Mouse (Mus musculus): Measurements from ENCODE around the gene Pam.
"Not testable (repeated sequence)": the region's sequence is repeated elsewhere in the genome, so short reads cannot be mapped to it uniquely, and the experiment has no call there.

Pam gene

DNA sequence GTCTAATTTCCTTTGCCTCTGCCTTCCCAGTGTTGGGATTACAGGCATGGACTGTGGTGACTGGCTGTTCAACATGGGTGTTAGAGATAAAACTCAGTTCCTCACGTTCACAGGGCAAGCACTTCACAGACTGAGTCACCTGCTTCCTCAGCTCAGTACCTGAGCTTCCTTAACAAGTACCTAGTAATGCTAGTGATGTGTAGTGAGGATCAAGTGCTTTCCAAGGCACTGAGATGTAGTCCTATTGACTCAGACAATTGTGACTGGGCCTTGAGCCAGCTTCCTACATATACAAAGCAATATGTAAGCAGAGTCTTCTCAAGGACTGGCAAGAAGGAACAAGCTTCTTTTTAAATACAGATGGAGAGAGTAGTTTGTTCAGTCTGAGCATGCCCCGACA, 131.7 kb downstream of the Pam start:
- no peak for DNase-seq (ENCODE audit: low spot score)

DNA sequence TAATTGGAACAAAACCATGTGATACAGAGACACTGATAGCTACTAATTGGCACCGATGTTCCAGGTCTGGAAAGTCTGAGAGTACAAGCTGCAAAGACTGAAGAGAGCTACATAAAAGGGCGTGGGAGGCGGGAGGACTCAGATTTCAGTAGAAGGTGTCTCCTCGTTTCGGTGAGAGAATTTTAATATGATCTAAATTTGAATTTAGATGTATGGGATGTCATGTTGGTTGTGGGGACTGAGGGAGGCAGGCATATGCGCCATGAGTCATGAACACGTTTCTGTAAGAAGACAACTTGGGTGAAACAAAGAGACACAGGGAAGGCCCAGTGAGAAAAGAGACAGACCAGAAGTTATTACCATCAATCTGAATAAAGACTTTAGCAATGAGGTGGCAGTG, 133.3 kb downstream of the Pam start:
- DNase-seq (ENCODE audit: low spot score): no peak

DNA sequence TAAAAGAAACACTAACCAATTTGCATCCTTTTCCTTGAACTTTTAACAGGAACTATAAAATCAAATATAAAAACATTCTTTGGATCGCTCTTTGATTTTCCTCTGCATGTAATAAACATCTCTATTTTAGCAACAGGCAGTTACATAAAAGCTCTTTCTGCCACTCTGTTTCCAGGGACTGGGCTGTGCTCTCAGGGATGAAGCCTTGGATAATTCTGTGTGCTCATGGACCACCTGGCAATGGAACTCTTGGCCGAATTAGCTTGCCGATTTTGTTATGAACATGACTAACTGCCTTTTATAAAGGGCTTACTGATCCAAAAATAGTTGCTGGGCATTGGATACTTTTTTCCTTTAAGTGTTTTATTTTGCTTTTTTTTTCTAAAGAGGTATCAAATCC, 134.8 kb downstream of the Pam start:
- no peak for DNase-seq (ENCODE audit: low spot score)

DNA sequence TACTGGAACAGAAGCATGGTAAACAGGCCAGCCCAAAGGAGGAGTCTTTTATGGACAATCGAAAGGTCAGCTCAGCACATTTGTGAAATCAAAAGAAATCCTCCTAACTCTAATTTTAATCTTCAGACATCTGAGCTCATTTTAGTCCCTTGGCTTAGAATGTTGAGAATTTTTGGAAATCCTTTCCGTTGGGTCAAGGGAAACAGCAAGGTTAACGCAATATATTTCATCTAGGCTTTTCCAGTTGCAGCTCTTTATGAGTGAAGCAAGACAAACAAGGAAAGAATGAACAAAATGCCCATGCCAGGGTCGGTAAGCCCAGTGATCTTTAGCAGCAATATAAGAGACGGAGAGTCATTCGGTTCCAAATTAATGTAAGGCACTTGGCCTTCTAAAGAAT, 135.3 kb downstream of the Pam start:
- no peak for DNase-seq (ENCODE audit: low spot score)

DNA sequence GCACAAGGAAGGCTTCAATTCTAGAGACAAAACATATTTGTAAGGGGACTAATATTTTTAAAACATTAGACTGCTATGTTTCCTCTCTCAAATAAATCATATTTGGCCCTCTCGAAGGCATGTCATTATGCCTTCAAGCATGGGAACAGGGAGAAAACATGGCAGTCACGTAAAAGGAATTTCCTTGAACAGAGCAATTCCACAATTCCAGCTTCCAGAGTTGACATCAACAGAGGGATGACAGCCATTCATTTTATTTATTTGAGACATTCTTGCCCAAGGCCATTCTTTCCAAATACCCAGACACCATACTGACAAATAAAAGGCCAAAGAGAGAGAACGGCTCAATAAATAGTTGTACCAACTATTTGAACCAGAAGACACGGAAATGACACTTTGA, 136.7 kb downstream of the Pam start:
- no peak for DNase-seq (ENCODE audit: low spot score)

DNA sequence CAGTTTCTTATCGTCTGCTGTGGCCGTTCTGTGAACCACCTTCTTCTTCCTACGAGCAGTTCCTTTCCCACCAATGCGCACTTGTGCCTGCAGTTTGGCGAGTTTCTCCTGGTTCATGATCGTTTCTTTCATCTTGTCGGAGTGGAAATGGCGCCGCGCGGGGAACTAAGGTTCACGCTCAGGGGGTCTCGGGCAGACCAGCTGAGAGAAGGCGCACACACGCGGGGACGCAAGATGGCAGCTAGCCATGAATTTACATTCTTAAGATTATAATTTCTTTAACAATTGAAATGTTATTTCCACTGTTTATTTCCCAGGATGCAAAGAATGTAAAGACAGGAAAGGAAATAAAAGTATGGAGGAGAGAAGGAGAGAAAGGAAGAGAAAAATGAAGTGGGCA, 146.2 kb downstream of the Pam start:
- DNase-seq (ENCODE audit: low spot score): not testable (repeated sequence)

DNA sequence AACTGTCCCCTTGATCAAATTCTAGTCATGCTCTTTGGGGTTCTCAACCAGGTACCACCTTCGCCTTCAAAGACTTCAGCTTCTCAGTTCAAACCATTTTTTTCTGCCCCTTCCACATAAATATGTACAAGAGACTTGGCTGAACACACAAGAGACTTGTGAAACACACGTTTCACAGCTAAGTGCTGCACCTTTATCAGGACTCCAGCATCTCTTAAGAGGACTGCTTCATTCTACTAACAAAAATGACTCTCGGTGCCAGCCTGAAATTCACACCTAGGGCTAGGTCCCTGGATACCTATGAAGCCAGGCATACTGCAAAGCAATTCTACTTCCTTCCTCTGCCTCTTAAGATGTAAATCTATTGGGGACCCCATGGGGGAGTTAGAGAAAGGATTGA, 148.3 kb downstream of the Pam start:
- no peak for DNase-seq (ENCODE audit: low spot score)

DNA sequence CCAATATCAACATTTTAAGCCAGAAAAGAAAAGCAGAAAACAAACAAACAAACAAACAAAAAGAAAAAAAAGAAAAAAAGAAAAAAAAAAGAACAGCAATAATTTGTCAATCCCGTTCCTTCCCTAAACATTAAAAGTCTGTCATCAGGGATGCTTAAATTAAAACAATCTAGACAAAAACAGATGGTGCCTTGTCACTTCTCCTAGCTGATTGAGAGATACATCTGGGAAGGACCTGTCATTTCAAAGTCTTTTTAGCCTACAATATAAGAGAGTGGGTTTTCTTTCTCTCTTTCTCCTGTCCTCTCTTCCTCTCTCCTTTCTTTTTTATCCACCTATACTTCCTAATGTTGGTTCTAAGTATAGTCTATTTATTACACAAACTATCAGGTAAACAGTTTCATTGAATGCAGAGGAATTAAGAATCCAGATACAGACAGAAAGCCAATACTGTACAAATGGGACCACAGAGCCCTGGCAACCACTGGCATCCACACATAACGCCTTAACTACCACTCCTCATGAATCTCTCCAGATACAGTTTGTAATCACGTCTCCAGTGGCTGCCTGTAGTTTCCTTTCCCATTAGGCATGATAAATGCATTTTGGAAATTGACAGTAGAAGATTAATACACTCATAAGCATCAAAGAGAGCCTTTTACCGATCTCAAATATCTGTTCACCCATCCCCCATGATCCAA, 151.4 kb downstream of the Pam start:
- no peak for DNase-seq (ENCODE audit: low spot score)

DNA sequence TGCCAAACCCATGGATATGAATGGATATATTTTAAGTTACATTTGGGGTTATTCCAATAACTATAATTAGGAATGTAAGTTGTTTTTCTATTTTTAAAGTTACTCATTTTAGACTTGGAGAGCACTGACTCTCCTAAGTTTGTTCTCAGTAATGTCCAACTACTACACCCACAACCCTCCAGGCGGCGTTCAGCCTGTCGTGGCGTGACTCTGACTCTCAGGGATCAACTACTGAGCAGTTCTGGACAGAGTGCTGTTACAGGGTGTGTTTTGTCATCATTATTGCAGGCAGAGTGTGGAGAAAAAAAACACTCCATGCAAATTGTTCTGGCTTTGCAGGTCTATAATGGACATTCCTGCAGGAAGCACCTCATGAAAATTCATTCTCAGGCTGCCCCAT, 152.0 kb downstream of the Pam start:
- DNase-seq (ENCODE audit: low spot score): no peak

DNA sequence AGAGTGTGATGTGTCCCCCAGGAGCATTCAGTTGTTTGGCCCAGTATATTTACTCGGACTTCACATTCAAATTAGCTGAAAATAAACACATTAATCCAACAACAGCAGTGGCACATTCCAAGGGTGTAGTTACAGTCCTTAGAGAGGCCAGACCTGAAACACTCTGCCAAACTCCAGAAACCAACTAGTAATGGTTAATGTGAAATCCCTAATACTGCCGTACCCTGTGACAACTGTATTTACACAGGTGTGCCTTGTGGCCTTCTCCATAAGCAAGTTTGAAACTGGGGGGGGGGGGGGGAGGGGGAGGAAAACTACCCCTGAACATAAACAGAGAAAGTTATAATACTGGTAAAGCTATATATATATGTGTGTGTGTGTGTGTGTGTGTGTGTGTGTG, 152.5 kb downstream of the Pam start:
- DNase-seq (ENCODE audit: low spot score): no peak

DNA sequence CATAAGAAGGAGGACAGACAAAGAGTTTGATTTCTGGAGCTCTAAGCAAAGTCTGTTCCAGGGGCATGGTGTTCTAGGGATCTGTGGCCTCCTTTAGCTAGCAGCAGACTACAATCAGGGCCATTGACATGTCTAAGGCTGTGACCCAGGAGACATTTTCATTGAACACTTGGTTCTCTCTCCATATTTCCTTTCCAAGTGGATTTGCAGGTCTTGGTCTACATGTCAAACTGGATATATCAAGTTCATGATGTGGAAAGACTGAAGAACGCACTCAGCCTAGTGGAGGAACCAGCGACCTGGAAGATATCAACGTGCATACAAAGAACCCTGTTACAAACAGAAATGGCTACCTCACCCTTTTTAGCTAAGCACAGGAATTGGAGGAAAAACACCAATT, 156.9 kb downstream of the Pam start:
- DNase-seq (ENCODE audit: low spot score): no peak

DNA sequence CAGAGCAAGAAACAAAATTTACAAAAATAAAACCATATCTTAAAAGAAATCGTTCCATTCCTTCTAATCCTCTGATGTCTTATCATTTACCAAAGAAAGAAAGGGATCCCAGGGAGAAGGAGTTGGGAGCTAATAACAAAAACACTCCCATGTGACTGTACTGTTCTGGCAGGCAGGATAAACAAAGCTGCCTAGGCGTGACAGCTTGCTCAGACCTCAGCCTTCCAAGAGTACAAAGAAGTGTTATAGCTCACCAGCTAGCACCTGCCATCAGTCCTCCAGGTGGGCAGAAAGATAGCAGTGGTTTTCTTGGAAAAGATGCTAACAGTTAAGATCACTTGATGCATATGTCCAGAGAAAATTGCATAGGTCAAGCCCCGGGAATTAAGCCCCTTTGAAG, 157.4 kb downstream of the Pam start:
- no peak for DNase-seq (ENCODE audit: low spot score)

DNA sequence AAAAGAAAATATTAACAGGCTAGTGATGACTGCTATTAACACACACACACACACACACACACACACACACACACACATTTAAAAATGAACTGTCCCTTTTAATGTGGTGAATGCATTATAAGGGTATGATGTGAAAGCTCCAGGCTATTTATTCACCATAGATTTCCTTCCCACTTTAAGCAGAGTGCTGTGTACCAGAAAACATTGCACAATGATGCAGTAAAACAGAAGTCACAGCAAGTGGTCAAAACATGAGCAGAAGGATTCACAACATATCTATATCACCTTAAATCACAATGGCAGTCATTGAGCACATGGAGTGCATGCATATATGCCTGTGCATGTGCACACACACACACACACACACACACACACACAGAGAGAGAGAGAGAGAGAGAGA, 160.5 kb downstream of the Pam start:
- no peak for DNase-seq (ENCODE audit: low spot score)

DNA sequence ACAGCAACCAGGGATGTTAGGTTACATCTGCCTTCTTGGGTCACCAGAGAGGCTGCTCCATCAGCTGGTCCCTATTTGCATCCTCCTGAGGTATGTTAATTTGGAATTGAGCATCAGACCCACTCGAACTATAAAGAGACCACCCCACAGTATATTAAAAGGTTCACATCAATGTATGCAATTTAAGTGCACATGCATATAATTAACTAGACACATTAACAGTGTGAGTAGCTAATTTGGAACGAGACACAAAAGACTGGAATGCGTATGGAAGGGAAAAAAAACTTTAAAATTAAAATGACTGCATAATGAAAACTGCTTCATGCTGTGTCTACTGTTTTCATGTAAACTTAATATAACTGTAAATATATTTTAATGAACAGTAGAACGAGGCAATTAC, 164.2 kb downstream of the Pam start:
- no peak for DNase-seq (ENCODE audit: low spot score)

DNA sequence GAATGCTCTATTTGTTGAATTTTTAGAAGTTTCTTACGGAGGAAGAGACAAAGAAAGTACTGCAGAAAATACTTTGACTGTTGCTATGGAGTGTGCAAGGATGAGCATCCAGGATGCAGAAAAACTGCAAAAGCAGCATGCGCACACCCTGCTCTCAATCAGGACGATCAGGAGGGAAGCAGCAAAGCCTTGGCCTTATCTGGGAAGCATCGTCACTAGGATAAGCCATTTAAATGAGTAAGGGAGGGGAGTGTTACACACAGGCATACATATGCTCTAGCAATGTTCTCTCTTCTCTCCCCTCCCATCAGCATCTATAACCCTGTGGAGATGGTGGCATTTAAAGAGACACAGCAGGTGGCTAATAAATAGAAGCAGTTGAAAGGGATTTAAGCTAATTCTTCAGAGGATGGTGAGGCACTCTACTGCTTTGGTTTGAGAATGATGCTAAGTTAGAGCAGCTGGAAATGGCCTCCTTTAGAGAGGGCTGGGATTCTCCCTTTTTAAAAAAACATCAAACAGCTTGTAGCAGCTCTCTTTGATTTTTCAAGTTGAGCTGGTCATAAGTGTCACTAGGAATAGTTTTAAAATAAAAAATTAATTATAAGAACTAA, 165.9 kb downstream of the Pam start:
- no peak for DNase-seq (ENCODE audit: low spot score)

DNA sequence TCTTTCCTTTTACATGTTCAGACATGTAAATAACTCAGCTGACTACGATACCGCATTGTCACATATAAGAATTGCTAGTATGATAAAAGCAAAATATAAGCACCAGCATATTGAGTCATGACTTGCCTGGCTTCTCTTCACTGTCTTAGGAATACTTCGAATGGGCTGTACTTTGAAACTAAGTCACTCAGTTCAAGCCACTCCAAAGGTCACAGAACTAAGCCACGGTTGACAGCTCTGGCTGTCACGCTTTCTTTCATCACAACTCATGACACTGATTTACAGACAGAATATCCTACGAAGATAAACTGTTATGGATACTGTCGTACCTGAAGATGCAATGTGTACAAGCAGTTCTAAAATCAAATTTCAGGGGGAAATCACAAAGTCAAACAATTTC, 168.7 kb downstream of the Pam start:
- no peak for DNase-seq (ENCODE audit: low spot score)

DNA sequence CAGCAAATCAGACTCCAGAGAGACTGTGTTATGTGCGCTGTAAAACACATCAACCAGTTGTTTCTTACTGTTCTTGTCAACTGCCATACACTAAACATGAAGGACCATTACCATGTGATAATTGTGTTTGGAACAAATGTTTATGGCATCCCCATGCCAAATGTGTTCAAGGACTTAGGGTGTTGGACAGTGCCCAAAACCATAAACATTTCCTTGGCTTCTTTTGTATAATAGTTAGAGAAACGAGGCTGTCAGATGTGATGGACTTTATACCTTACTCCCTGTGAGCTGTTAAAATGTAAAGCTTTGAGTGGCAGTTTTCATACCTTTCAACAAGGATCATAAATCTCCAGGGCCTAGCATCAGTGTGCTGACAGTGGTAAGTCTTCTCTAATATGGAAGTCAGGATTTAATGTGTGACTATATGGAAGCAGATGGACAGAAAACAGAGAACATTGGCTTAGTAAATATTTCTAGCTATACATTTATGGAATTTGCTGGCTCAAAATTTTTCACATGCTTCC, 169.4 kb downstream of the Pam start:
- DNase-seq (ENCODE audit: low spot score): no peak

DNA sequence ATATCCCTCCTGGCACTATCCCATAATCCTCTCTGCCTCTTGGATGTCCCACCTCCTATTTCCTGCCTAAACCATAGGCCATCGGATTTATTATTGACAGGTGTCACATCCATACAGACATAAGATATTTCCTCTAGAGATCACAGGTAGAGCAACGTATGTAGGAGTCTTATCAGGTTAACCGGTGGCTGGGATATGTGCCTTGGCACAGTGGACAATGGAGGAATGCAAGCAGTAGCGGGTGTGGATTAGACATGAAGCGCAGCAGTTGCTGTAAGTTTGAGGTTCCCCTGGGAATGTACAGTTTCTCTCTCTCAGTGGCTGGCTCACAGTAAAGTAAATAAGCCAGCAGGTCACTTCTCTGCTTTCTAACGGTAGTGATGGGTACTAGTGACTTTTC, 173.1 kb downstream of the Pam start:
- no peak for DNase-seq (ENCODE audit: low spot score)

DNA sequence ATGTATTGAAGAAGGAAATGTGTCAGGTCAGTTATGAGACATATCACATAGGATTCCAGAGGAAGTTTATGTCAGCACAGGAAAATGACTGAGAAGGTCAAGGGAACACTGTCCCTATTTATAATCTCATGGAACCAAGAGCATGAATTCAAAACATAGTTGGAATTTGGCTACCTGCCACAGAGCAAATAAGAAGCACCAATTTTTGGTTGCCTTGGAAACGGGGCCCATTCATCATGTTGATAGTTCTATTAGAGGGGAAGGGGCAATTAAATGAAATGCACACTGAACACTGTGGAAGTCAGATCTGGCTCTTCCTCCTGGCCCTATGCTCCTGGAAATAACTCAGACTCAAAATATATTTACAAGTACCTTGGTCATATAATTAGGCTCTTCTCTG, 173.6 kb downstream of the Pam start:
- DNase-seq (ENCODE audit: low spot score): no peak

DNA sequence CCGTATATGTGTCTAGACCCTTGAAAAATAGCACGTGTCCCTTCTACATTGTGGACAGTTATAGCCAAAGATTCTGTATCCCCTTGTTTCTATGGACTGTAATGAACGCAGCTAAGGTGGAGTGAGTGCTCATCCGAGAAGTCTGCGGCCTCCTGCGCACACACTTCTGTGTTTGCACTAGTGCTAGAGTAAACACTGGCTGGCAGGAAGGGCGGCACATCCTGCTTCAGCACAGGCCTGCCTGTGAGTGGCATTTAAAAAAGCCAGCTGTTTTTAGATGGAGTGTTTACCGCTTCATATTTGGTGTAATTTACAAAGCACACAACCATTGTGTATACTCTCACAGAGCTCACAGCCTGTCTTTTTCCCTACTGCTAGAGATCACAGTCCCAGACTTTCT, 177.0 kb downstream of the Pam start:
- no peak for DNase-seq (ENCODE audit: low spot score)

DNA sequence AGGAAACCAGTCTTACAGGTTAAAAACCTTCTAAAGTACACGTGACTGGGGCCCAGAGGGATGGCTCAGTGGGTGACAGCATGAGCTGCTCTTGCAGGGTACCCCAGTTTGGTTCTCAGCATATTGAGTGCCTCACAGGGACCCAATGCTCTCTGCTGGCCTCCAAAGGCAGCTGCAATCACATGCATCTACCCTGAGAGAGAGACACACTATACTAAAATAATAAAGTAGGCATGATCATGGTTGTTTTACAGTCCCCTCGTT, 178.5 kb downstream of the Pam start:
- no peak for DNase-seq (ENCODE audit: low spot score)

DNA sequence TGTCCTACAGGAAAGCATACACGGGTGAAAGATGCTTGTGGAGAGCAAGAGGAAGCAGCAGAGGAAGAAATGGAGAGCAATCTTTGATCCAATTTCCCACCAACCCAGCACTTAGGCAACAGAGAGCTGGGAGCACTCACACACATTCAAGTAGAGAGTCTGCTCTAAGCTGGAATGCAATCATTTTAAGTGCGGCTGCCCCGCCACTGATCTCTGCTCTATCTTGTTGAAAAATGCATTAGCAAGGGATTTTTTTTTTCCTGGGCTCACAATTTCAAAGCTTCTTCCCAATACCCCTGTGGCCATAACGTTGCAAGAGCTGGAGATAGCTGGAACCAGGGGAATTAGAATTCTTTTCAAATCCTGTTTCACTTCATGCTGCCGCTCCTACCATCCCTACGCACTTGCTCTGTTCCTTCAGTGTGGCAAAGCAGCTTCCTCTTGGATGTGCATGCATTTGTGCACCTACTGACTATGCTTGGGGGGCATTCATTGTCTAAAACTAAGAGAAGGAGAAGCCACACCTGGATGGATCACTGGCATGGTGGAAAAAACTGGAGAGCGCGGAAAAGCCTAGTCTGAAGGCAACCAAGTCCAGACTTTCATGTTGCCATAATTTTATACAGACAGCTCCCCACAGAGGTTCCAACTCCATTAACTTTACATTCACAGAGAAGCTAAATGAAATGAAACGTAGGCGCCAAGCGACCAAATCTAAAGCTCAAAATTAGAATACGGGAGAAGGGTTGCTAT, 179.1 kb downstream of the Pam start:
- DNase-seq (ENCODE audit: low spot score): no peak

DNA sequence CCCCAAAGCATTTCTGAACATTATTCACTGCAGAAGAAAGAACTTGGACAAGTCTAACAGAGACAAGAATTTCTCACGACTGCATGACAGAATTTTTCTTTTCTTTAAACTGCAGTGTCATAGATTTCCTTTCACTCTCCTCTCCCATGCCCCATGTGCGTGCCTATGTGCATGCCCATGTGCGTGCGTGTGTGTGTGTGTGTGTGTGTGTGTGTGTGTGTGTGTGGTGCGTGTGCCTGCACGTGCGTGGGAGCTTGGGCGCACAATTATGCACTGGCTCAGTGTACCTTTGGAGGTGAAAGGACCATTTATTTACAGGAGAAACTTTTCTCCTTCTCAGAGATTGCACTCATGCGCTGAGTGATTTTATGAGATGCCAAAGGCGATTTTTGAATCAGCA, 179.7 kb downstream of the Pam start:
- DNase-seq (ENCODE audit: low spot score): no peak

DNA sequence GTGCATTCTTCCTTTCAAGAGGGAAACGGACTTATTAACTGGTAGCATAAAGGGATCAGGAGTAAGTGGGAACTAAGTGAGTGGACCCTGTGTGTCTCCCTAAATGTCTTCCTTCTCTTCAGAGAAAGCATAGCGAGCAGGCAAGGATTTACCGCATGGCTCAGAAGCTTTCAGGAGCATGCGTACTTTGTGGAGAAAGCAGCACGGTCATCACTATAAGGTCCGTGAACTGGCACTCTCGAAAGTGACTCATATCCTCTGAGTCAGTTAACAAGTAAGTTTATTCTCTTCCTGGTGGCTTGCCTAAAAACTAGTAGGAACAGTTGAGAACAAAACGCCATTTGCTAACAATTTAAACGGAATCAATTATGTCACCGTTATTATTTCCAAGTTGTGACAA, 184.6 kb downstream of the Pam start:
- DNase-seq (ENCODE audit: low spot score): no peak

Data from urinary bladder, postnatal 10 days (tissue).